Mouse (Mus musculus) limb, embryonic 13.5 days (tissue): Measurements from ENCODE around the gene Serpinb6c. TPM values are rescaled to one million over a fixed set of nuclear protein-coding genes. Genes with fewer than 3 reads are reported as not detected.

Experiments
- ATAC-seq: fragments of 200-750 bp; cut with Nextera tagmentation; 2 replicates; pipeline ENCODE4 v1.8.0; 2017; ENCODE audit warnings: low read depth, moderate number of reproducible peaks, moderate TSS enrichment; ENCODE audit not compliant: low FRiP score
- H3K27ac ChIP-seq: fragments of 300-500 bp; sonication (generic); 2 replicates; pipeline ENCODE4 v1.5.1; 2015; ENCODE audit warnings: inconsistent platforms, mild to moderate bottlenecking, moderate library complexity
- H3K27me3 ChIP-seq: fragments of 300-500 bp; sonication (generic); 2 replicates; pipeline ENCODE4 v1.6.1; 2015; ENCODE audit warnings: mild to moderate bottlenecking, inconsistent platforms
- H3K36me3 ChIP-seq: fragments of 300-500 bp; sonication (generic); 2 replicates; pipeline ENCODE4 v1.6.1; 2015; ENCODE audit warnings: inconsistent platforms, mild to moderate bottlenecking, moderate library complexity
- H3K4me1 ChIP-seq: fragments of 300-500 bp; sonication (generic); 2 replicates; pipeline ENCODE4 v1.6.1; 2015; ENCODE audit warnings: inconsistent platforms
- H3K4me2 ChIP-seq: fragments of 300-500 bp; sonication (generic); replicated peaks from 2 replicates; pipeline ENCODE4 v1.6.1; 2015; ENCODE audit warnings: inconsistent platforms, mild to moderate bottlenecking, moderate library complexity
- H3K4me3 ChIP-seq: fragments of 300-500 bp; sonication (generic); 2 replicates; pipeline ENCODE4 v1.5.1; 2015; ENCODE audit warnings: moderate library complexity, mild to moderate bottlenecking, inconsistent platforms
- H3K9ac ChIP-seq: fragments of 300-500 bp; sonication (generic); 2 replicates; pipeline ENCODE4 v1.6.1; 2015; ENCODE audit warnings: mild to moderate bottlenecking, inconsistent platforms
- H3K9me3 ChIP-seq: fragments of 300-500 bp; sonication (generic); 2 replicates; pipeline ENCODE4 v1.6.1; 2016; ENCODE audit warnings: inconsistent platforms
- WGBS: fragments of 180-500 bp; shearing (Covaris S2); methylation state at CpG from one replicate; pipeline ENCODE4 v1.1.7; 2015; 5-methylcytosine and 5-hydroxymethylcytosine counted together
- polyA plus RNA-seq: library from polyadenylated mRNA; unstranded; fragments of >200 nt; fragmentation: Nextera tagmentation; extraction: Ambion mirVana; gene quantifications from 2 replicates; pipeline ENCODE4 v1.2.1, GENCODE M21; 2015

The Serpinb6c gene
- polyA plus RNA-seq, 1 experiment from 2014 or later, result 0.18 TPM

- Histone ChIP-seq H3K27ac (no peak overlapping the region), H3K4me1 (0 out of 2 replicates have a peak, but pooled peaks cover 7% of the 10 kb centered on the region), H3K36me3 (peaks cover 17% of the 10 kb centered on the region; the same call in 1 of the 2 replicates), H3K4me2 (no peak overlapping the region), H3K9ac (no peak overlapping the region), H3K4me3 (no peak overlapping the region), H3K9me3 (no peaks in the 10 kb centered on the region), H3K27me3 (no peaks in the 10 kb centered on the region)
- WGBS, result 74% methylated on average over 2 of the region's 2 CpGs
- ATAC-seq, result no peak
Measured at GRCm38 (mm10) chr13:33930281-33930680, 24.8 kb upstream of the Serpinb6c start.

GRCm38 (mm10) chr13:33921699-33922098, 16.2 kb upstream of the Serpinb6c start:
- H3K4me2 ChIP-seq, result no peak overlapping the region
- WGBS, result 88% methylated on average over 5 of the region's 5 CpGs
- no peaks in the 10 kb centered on the region for H3K9me3 ChIP-seq
- no peak for ATAC-seq
- H3K9ac ChIP-seq, result no peak overlapping the region
- no peak overlapping the region for H3K27ac ChIP-seq
- H3K4me1 ChIP-seq, result no peaks in the 10 kb centered on the region
- peaks cover 76% of the 10 kb centered on the region for H3K36me3 ChIP-seq
- no peak overlapping the region for H3K4me3 ChIP-seq
- H3K27me3 ChIP-seq, result no peaks in the 10 kb centered on the region

GRCm38 (mm10) chr13:33921041-33921440, 15.5 kb upstream of the Serpinb6c start:
- no peak overlapping the region for H3K27ac ChIP-seq
- no peak for ATAC-seq
- no peak overlapping the region for H3K4me2 ChIP-seq
- no peaks in the 10 kb centered on the region for H3K27me3 ChIP-seq
- no peak overlapping the region for H3K4me3 ChIP-seq
- H3K9me3 ChIP-seq, result no peaks in the 10 kb centered on the region
- 88% methylated on average over 6 of the region's 6 CpGs for WGBS
- no peak overlapping the region for H3K9ac ChIP-seq
- H3K36me3 ChIP-seq, result peaks cover 78% of the 10 kb centered on the region
- no peaks in the 10 kb centered on the region for H3K4me1 ChIP-seq

- H3K4me1 ChIP-seq, result no peaks in the 10 kb centered on the region
- WGBS, result 73% methylated on average over 3 of the region's 3 CpGs
- no peaks in the 10 kb centered on the region for H3K27me3 ChIP-seq
- no peak overlapping the region for H3K4me2 ChIP-seq
- no peaks in the 10 kb centered on the region for H3K36me3 ChIP-seq
- H3K9ac ChIP-seq, result no peak overlapping the region
- H3K27ac ChIP-seq, result no peak overlapping the region
- no peaks in the 10 kb centered on the region for H3K9me3 ChIP-seq
- no peak overlapping the region for H3K4me3 ChIP-seq
- no peak for ATAC-seq
Measured at GRCm38 (mm10) chr13:33906821-33907220, 1.3 kb upstream of the Serpinb6c start.

- 82% methylated on average over 2 of the region's 2 CpGs for WGBS
- no peak overlapping the region for H3K27ac ChIP-seq
- no peak overlapping the region for H3K4me2 ChIP-seq
- H3K36me3 ChIP-seq, result no peaks in the 10 kb centered on the region
- no peaks in the 10 kb centered on the region for H3K27me3 ChIP-seq
- ATAC-seq, result no peak
- no peaks in the 10 kb centered on the region for H3K4me1 ChIP-seq
- H3K9me3 ChIP-seq, result no peaks in the 10 kb centered on the region
- no peak overlapping the region for H3K4me3 ChIP-seq
- no peak overlapping the region for H3K9ac ChIP-seq
Measured at GRCm38 (mm10) chr13:33903290-33903689, 2.2 kb downstream of the Serpinb6c start.

GRCm38 (mm10) chr13:33894207-33894606, 11.3 kb downstream of the Serpinb6c start:
- Histone ChIP-seq H3K9me3 (no peaks in the 10 kb centered on the region), H3K4me2 (no peak overlapping the region), H3K27me3 (no peaks in the 10 kb centered on the region), H3K36me3 (no peaks in the 10 kb centered on the region), H3K27ac (no peak overlapping the region), H3K4me1 (no peaks in the 10 kb centered on the region), H3K9ac (no peak overlapping the region), H3K4me3 (no peak overlapping the region)
- 38% methylated on average over 2 of the region's 2 CpGs for WGBS
- ATAC-seq, result no peak

- Histone ChIP-seq H3K36me3 (no peaks in the 10 kb centered on the region), H3K27me3 (no peaks in the 10 kb centered on the region), H3K27ac (no peak within 1 kb of the TSS), H3K9me3 (no peaks in the 10 kb centered on the region), H3K4me1 (no peaks in the 10 kb centered on the region), H3K4me2 (no peak within 1 kb of the TSS), H3K9ac (no peak within 1 kb of the TSS), H3K4me3 (no peak within 1 kb of the TSS)
- 67% methylated on average over 1 of the region's 1 CpGs for WGBS
- no peak for ATAC-seq
Measured at GRCm38 (mm10) chr13:33843308-33843707, 62.2 kb downstream of the Serpinb6c start, which contains the start of gene Serpinb6e. Serpinb6e (minus strand) TSS chr13:33843408.

- Histone ChIP-seq H3K4me1 (no peaks in the 10 kb centered on the region), H3K9me3 (0 out of 2 replicates have a peak, but pooled peaks cover 6% of the 10 kb centered on the region), H3K27ac (no peak overlapping the region), H3K4me3 (no peak overlapping the region), H3K4me2 (no peak overlapping the region), H3K27me3 (no peaks in the 10 kb centered on the region), H3K36me3 (no peaks in the 10 kb centered on the region), H3K9ac (no peak overlapping the region)
- no peak for ATAC-seq
- 78% methylated on average over 2 of the region's 2 CpGs for WGBS
Measured at GRCm38 (mm10) chr13:33830751-33831150, 74.8 kb downstream of the Serpinb6c start.

Other genes starting within 250 kb of the Serpinb6c start
- gene Serpinb6d, start 244.3 kb downstream of the Serpinb6c start, polyA plus RNA-seq, result not detected in 2 replicates
- gene Serpinb6e, start 62.3 kb downstream of the Serpinb6c start, polyA plus RNA-seq, result not detected in 2 replicates
- gene Nqo2, start 59.0 kb upstream of the Serpinb6c start, polyA plus RNA-seq, result 13.8 and 16.6 TPM in 2 replicates
- gene Ripk1, start 96.7 kb upstream of the Serpinb6c start, polyA plus RNA-seq, result 14.0 and 15.8 TPM in 2 replicates
- gene Serpinb6a, start 97.1 kb upstream of the Serpinb6c start, polyA plus RNA-seq, result 65.9 and 70.3 TPM in 2 replicates
- gene Bphl, start 131.9 kb upstream of the Serpinb6c start, polyA plus RNA-seq, result 42.3 and 46.5 TPM in 2 replicates
- 150 and 152 TPM in 2 replicates for gene Tubb2a, start 172.3 kb upstream of the Serpinb6c start, polyA plus RNA-seq
- gene Tubb2b, start 224.8 kb upstream of the Serpinb6c start, polyA plus RNA-seq, result 40.1 and 42.0 TPM in 2 replicates